Mouse (Mus musculus) cerebellum, adult 2 months (tissue): ENCODE data around the gene Ormdl3. TPM values are rescaled to one million over a fixed set of nuclear protein-coding genes. Genes with fewer than 3 reads are reported as not detected.
"Not testable (repeated sequence)": the region's sequence is repeated elsewhere in the genome, so short reads cannot be mapped to it uniquely, and the experiment has no call there.

Source experiments
- DNase-seq, 2 experiments: peaks; one replicate each; pipeline ENCODE4 v3.0.0; 2021
- H3K27ac ChIP-seq: fragments of 200-500 bp; 2 replicates; pipeline ENCODE4 v1.5.1; 2012; ENCODE audit warnings: low read length, control low read depth, inconsistent platforms; ENCODE audit not compliant: insufficient read depth
- H3K27me3 ChIP-seq: fragments of 200-500 bp; 2 replicates; pipeline ENCODE4 v1.6.1; 2012; ENCODE audit warnings: inconsistent platforms, mild to moderate bottlenecking, low read length, moderate library complexity; ENCODE audit not compliant: control insufficient read depth, insufficient read depth
- H3K4me1 ChIP-seq: fragments of 200-500 bp; 2 replicates; pipeline ENCODE4 v1.6.1; 2011; ENCODE audit warnings: low read length; ENCODE audit not compliant: control insufficient read depth, insufficient read depth
- H3K4me3 ChIP-seq: fragments of 200-500 bp; replicated peaks from 2 replicates; pipeline ENCODE3; 2011; ENCODE audit warnings: mild to moderate bottlenecking, low read depth, low read length, control low read depth; ENCODE audit not compliant: insufficient read depth
- CTCF ChIP-seq: fragments of 200-500 bp; IDR thresholded peaks from 2 replicates; pipeline ENCODE4 v1.5.1; 2011; ENCODE audit warnings: low read depth, mild to moderate bottlenecking, control low read depth, low read length, moderate library complexity, borderline replicate concordance; ENCODE audit not compliant: insufficient read depth
- POLR2A ChIP-seq: fragments of 200-500 bp; IDR thresholded peaks from 2 replicates; pipeline ENCODE4 v1.6.1; 2011; ENCODE audit warnings: low read length, control low read depth, borderline replicate concordance; ENCODE audit not compliant: insufficient read depth
- WGBS: fragments of 180-500 bp; shearing (Covaris S2); methylation state at CpG from one replicate; pipeline ENCODE4 v1.1.7; 2018; 5-methylcytosine and 5-hydroxymethylcytosine counted together
- polyA plus RNA-seq: library from polyadenylated mRNA; depleted of rRNA; stranded (reverse); fragments of >200 nt; gene quantifications from 2 replicates; pipeline ENCODE4 v1.2.3, GENCODE M21; 2012

The Ormdl3 gene
- polyA plus RNA-seq, 1 experiment, result 66.8 TPM

DNA sequence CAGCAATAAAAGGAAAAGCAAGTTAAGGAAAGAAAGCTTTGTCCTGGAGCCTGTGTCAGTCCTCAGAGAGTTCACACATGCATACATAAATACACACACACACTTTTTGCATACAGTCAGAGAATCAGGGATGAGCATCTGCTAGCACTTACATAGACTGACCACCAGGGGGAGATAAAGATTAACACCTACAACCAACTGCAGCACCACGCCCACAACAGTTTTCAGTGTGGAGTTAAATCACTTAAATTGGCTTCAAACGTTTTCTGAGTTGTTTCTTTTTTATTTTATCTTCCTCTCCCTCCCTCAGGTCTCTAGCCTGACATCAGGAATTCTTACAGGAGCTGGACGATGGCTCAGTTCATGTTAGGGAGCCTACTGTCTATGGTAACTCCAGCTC lies 19.6 kb upstream of the Ormdl3 start:
- no peak overlapping the region for H3K4me3 ChIP-seq
- WGBS, result 11% methylated on average over 3 of the region's 3 CpGs
- TF ChIP-seq POLR2A, result no peak
- TF ChIP-seq CTCF, result peak; percentile 41; the same call in 1 of the 2 replicates
- H3K27ac ChIP-seq, result no peak overlapping the region
- H3K27me3 ChIP-seq, result no peaks in the 10 kb centered on the region
- no peaks in the 10 kb centered on the region for H3K4me1 ChIP-seq
- no peak for DNase-seq

DNA sequence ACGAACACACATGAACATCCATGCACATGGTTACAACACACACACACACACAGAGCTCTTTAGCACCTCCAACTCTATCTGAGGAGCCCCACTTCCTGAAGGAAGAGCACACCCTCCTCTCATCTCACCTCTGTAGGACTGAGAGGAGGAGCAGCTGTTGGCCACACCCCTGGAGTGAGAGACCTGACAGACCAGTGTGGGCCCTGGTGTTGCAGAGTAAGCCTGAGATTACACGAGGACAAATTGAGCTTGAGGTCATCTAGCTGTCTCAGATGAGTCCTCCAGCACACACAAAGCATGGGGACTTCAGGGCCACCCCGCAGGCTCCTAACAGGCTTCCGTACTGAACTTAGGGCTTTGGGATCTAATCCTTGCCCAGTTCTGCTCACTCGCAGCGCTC lies 17.7 kb upstream of the Ormdl3 start:
- H3K4me3 ChIP-seq, H3K27ac ChIP-seq, H3K27me3 ChIP-seq, H3K4me1 ChIP-seq, DNase-seq: not testable (repeated sequence)
- 73% methylated on average over 6 of the region's 6 CpGs for WGBS

DNA sequence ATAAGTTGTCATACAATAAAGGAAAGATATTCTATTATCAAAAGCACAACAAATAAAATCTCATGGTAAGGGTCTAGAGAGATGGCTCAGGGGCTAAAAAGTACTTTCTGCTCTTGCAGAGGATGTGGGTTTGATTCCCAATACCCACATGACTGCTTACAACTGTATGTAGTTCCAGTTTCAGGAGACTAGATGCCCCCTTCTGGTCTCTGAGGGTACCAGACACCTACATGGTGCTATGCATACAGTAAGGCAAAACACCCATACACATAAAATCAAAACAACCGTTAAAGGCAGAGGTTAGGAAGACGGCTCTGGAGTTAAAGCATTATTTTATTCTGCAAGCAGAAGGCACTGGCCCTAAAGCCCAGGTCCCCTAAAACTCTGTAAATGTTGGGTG lies 16.8 kb upstream of the Ormdl3 start:
- 83% methylated on average over 2 of the region's 2 CpGs for WGBS
- TF ChIP-seq CTCF, result no peak
- no peak for TF ChIP-seq POLR2A
- H3K4me1 ChIP-seq, result no peaks in the 10 kb centered on the region

DNA sequence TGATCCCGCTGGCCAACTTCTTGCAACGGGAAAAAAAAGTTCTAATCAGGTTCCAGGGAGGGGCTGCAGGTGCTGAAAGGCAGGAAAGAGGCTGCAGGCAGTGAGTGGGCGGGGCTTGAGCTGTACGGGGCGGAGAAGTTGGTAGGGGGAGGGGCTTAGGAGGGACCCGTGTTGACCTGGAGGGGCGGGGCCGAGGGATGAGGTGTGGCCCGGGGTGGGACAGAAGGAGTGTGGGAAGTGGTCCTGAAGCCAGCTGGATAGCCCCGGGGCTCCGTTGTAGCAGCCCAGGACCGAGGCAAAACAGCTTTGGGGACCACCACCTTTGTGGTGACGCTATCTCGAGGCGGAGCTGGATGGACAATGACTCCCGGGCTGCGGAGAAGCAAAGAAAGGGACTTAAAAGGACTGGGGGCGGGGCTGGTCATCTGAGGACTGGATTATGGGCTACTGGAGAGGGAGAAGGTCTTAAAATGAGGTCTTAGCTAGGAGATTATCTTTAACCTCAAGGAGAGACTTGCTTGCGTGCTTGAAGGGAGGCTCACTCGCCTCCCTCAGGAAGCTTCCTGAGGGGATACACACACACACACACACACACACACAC lies 15.0 kb upstream of the Ormdl3 start:
- Histone ChIP-seq H3K4me3 (no peak overlapping the region), H3K27ac (no peak overlapping the region), H3K4me1 (no peaks in the 10 kb centered on the region), H3K27me3 (no peaks in the 10 kb centered on the region)
- DNase-seq, result no peak
- no peak for TF ChIP-seq POLR2A
- TF ChIP-seq CTCF, result no peak
- WGBS, result 5% methylated on average over 20 of the region's 20 CpGs

More for the DNA sequence above, 16.8 kb upstream of the Ormdl3 start:
- H3K27ac ChIP-seq, result no peak overlapping the region
- DNase-seq, result no peak
- H3K27me3 ChIP-seq, result no peaks in the 10 kb centered on the region
- no peak overlapping the region for H3K4me3 ChIP-seq

DNA sequence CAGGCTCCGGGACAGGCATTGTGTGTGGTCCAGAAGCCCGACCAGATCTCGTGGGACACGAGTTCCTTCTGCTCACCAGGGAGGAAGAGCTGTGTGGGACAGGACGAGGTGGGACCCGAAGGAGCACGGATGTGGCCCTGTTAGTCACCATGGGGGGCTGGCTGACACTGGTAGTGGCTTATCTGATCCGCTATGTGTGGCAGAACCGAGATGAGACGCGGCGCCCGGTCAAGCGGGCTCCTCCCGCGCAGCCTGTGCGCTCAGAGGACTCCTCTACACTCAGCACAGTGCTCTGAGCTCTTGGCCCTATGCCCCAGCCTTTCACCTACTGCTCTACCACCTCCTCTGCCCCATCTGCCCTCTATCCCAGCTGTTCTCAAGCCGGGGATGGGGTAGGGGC lies 12.1 kb upstream of the Ormdl3 start:
- H3K4me1 ChIP-seq, result no peaks in the 10 kb centered on the region
- 2% methylated on average over 18 of the region's 18 CpGs for WGBS
- no peak for DNase-seq
- peak overlapping the region; percentile 58 for H3K4me3 ChIP-seq
- no peak overlapping the region for H3K27ac ChIP-seq
- TF ChIP-seq POLR2A (no peak), CTCF (no peak)
- no peaks in the 10 kb centered on the region for H3K27me3 ChIP-seq

DNA sequence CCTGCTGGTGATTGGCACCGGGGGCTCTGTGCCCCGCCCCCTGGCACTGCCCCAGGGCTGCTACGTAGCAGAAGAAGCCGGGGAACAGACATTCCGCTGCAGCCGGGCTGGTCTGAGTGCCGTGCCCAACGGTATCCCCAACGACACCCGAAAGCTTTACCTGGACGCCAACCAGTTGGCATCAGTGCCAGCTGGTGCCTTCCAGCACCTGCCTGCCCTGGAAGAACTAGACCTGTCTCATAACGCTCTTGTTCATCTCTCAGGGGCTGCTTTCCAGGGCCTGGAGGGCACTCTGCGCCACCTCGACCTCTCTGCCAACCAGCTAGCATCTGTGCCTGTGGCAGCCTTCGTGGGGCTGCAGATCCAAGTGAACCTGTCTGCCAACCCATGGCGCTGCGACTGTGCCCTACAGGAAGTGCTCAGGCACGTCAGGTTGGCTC lies 11.7 kb upstream of the Ormdl3 start:
- Histone ChIP-seq H3K27ac (no peak overlapping the region), H3K4me1 (no peaks in the 10 kb centered on the region), H3K4me3 (peak overlapping the region; percentile 58), H3K27me3 (no peaks in the 10 kb centered on the region)
- no peak for TF ChIP-seq POLR2A
- TF ChIP-seq CTCF, result no peak
- WGBS, result 5% methylated on average over 18 of the region's 18 CpGs
- peak; percentile 68 to 71 for DNase-seq

DNA sequence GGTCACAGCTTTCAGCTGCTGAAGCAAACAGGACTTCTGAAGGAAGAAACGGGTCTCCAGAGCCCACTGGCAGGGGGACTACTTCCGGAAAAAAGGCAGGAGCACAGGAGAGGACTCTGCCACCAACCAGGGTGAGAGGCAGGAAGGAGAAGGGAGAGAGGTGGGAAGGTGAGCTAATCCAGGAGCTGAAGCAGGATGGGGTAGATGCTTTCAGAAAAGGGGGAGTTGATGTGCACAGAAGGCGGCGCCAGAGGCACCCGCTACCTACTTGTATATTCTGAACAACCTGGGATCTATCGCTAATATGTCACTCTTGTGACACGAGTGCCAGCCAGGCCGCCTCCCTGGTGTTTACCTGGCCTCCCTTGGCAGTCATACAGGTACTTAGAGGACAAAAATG lies 10.8 kb upstream of the Ormdl3 start, which contains the start of gene Lrrc3c:
Gene Lrrc3c, plus strand, starts transcription at position 301 of the 400 bp plus-strand sequence.
- 84% methylated on average over 8 of the region's 8 CpGs for WGBS
- TF ChIP-seq CTCF (no peak), POLR2A (no peak)
- H3K27me3 ChIP-seq, result no peaks in the 10 kb centered on the region
- no peak within 1 kb of the TSS for H3K27ac ChIP-seq
- no peaks in the 10 kb centered on the region for H3K4me1 ChIP-seq
- peak within 1 kb of the TSS; percentile 58 for H3K4me3 ChIP-seq
- no peak for DNase-seq

DNA sequence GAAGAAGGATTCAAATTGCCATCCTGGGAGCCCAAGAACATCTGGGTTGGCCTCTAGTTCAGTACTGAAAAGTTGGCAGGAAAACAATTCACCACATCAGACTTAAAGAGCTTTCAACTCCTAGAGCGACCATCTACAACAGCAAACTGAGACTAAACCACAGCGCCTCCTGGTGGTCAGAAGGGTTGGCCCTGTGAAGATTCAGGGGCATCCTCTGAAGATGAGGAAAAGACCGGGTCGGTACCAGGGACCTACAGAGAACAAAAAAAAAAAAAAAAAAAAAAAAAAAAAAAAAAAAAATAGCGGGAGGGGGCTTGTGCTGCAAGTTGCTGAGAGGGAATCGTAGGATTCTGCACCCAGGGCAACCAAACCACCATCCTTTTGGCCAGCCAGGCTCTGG lies 10.2 kb upstream of the Ormdl3 start:
- no peak overlapping the region for H3K4me3 ChIP-seq
- no peaks in the 10 kb centered on the region for H3K4me1 ChIP-seq
- 39% methylated on average over 6 of the region's 6 CpGs for WGBS
- H3K27ac ChIP-seq, result no peak overlapping the region
- DNase-seq, result no peak
- TF ChIP-seq CTCF (peak; percentile 52; the same call in 1 of the 2 replicates), POLR2A (no peak)
- H3K27me3 ChIP-seq, result no peaks in the 10 kb centered on the region
